Mouse (Mus musculus): ENCODE measurements at regions not wholly inside any gene's neighbourhood (a gene's known extent, or its start where the extent isn't known, plus 50 kb on each side); places are given as distances from the start of the nearest gene placed in this dataset.

DNA sequence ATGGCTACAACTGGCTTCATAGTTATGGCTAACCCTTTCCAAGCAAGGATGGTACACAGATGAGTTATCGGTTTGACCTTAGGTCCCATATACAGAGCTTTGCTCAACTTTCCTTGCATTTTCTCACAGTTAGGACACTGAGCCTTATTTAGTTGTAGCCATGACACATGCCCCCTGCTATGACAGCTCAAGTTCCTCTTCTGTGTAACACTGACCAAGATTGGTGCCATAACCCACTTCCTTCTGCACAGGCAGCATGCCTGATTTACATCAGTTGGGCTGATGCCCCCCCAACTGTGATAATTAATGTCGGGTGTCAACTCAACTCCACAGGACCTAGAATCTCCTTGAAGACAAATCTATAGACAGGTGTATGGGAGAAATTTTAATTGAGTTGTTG is 361.5 kb upstream of the Intu start:
- Histone ChIP-seq H3K4me3 (ENCODE audit: low read length) (no peak overlapping the region), H3K27me3 (ENCODE audit: control insufficient read depth, insufficient read depth, low read length) (no peaks in the 10 kb centered on the region), H3K9ac (ENCODE audit: low read length) (no peak overlapping the region), H3K9me3 (replicated peaks; ENCODE audit: control insufficient read depth, low read length) (no peaks in the 10 kb centered on the region), H3K36me3 (ENCODE audit: control insufficient read depth, insufficient read depth) (no peaks in the 10 kb centered on the region), H3K27ac (ENCODE audit: low read length) (no peak overlapping the region), H3K4me1 (ENCODE audit: control insufficient read depth, insufficient read depth, low read length) (no peaks in the 10 kb centered on the region), H3K4me2 (ENCODE audit: low read depth, low read length) (no peak overlapping the region)
- ATAC-seq (replicated peaks; ENCODE audit: extremely low read depth, insufficient read depth, low FRiP score), result no peak
- 79% methylated on average over 2 of the region's 2 CpGs for WGBS

GRCm38 (mm10) chr3:40179726-40180317 is 351.3 kb upstream of the Intu start:
- 58% methylated on average over 3 of the region's 3 CpGs for WGBS
- H3K9me3 ChIP-seq (replicated peaks; ENCODE audit: control insufficient read depth, low read length), result no peaks in the 10 kb centered on the region

DNA sequence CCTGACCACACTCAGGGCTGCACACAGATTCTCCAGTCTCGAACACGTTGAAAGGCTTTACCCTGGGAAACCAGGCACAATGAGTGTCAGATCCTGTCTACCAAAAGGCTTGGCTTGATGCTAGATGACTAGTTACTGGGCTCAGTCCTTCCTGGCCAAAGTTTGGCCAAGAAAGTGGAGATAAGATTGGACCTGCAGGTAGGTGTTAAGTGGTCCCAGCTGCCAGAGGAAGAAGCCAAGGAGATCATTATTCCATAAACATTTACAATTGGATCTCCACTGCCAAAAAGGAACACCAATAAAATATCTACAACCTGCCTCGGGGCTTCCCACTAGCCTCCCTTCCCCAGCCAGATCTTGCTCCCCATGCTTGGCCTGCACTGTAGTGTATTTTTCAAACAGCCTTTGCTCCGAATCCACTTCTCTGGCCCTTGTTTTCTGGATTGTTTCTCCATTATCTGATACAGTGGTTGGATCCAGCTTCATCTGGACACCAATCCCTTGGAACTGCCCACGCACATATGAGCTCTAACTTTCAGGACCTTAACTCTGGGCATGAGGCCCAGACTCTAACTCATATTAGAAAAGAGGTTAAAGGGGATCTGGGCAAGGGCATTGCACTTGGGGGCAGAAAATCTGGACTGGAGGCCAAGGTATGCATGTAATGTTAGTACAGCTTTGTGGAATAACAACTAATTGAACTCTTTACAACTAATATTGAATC is 345.3 kb upstream of the Intu start:
- H3K27ac ChIP-seq (ENCODE audit: low read length), result no peak overlapping the region
- no peaks in the 10 kb centered on the region for H3K36me3 ChIP-seq (ENCODE audit: control insufficient read depth, insufficient read depth)
- H3K9me3 ChIP-seq (replicated peaks; ENCODE audit: control insufficient read depth, low read length), result no peaks in the 10 kb centered on the region
- no peak overlapping the region for H3K4me3 ChIP-seq (ENCODE audit: low read length)
- H3K27me3 ChIP-seq (ENCODE audit: control insufficient read depth, insufficient read depth, low read length), result no peaks in the 10 kb centered on the region
- H3K4me2 ChIP-seq (ENCODE audit: low read depth, low read length), result no peak overlapping the region
- H3K4me1 ChIP-seq (ENCODE audit: control insufficient read depth, insufficient read depth, low read length), result no peaks in the 10 kb centered on the region
- no peak overlapping the region for H3K9ac ChIP-seq (ENCODE audit: low read length)
- ATAC-seq (replicated peaks; ENCODE audit: extremely low read depth, insufficient read depth, low FRiP score), result no peak
- 82% methylated on average over 5 of the region's 5 CpGs for WGBS

More at GRCm38 (mm10) chr3:40179726-40180317, 351.3 kb upstream of the Intu start:
- no peak overlapping the region for H3K9ac ChIP-seq (ENCODE audit: low read length)
- H3K4me2 ChIP-seq (ENCODE audit: low read depth, low read length), result no peak overlapping the region
- no peaks in the 10 kb centered on the region for H3K36me3 ChIP-seq (ENCODE audit: control insufficient read depth, insufficient read depth)
- ATAC-seq (replicated peaks; ENCODE audit: extremely low read depth, insufficient read depth, low FRiP score), result no peak
- no peaks in the 10 kb centered on the region for H3K27me3 ChIP-seq (ENCODE audit: control insufficient read depth, insufficient read depth, low read length)
- H3K4me3 ChIP-seq (ENCODE audit: low read length), result no peak overlapping the region
- H3K27ac ChIP-seq (ENCODE audit: low read length), result no peak overlapping the region
- no peaks in the 10 kb centered on the region for H3K4me1 ChIP-seq (ENCODE audit: control insufficient read depth, insufficient read depth, low read length)

DNA sequence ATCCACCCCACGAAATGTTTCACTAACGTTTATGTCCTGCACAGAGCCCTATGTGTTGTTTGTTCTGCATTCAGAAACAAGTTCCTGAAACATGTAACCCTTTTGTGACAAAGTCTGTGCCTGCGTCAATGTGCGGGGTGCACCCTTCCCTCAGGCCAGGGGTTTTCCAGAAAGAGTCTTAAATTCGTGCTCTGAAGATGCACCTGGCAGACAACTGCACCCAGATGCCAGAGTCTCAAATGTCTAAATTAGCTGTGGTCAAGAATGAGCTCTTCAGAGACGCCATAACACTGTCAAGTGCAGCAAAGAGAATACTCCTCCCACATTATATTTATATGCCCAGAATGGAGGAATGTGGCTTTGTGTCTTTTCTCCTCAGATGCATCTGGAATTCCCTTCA is 341.6 kb upstream of the Intu start:
- Histone ChIP-seq H3K4me1 (ENCODE audit: control insufficient read depth, insufficient read depth, low read length) (no peaks in the 10 kb centered on the region), H3K4me3 (ENCODE audit: low read length) (no peak overlapping the region), H3K27ac (ENCODE audit: low read length) (no peak overlapping the region), H3K36me3 (ENCODE audit: control insufficient read depth, insufficient read depth) (no peaks in the 10 kb centered on the region), H3K27me3 (ENCODE audit: control insufficient read depth, insufficient read depth, low read length) (no peaks in the 10 kb centered on the region), H3K9me3 (replicated peaks; ENCODE audit: control insufficient read depth, low read length) (no peaks in the 10 kb centered on the region), H3K4me2 (ENCODE audit: low read depth, low read length) (no peak overlapping the region), H3K9ac (ENCODE audit: low read length) (no peak overlapping the region)
- ATAC-seq (replicated peaks; ENCODE audit: extremely low read depth, insufficient read depth, low FRiP score), result no peak
- 77% methylated on average over 6 of the region's 6 CpGs for WGBS

DNA sequence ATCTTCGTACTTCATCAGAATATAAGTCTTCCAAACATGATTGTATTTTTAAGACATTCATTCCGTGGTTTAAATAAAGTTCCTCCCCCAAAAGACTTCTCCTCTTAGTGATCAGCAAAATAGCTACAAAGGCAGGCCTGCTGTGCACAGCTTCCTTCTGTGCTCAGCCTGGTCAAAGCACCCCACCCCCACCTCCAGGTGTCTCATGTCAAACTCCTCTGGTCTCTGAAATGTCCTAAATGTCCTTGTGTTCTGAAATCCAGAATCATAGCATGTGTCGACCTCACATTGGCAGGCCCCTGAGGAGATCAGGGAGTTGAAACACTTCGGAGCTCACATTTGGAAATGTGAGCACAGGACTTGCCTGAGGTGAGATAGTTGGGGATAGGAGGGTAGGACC is 341.1 kb upstream of the Intu start:
- ATAC-seq (replicated peaks; ENCODE audit: extremely low read depth, insufficient read depth, low FRiP score), result no peak
- WGBS, result 54% methylated on average over 4 of the region's 4 CpGs
- H3K27ac ChIP-seq (ENCODE audit: low read length), result no peak overlapping the region
- H3K27me3 ChIP-seq (ENCODE audit: control insufficient read depth, insufficient read depth, low read length), result no peaks in the 10 kb centered on the region
- no peak overlapping the region for H3K9ac ChIP-seq (ENCODE audit: low read length)
- H3K4me3 ChIP-seq (ENCODE audit: low read length), result no peak overlapping the region
- H3K9me3 ChIP-seq (replicated peaks; ENCODE audit: control insufficient read depth, low read length), result no peaks in the 10 kb centered on the region
- H3K36me3 ChIP-seq (ENCODE audit: control insufficient read depth, insufficient read depth), result no peaks in the 10 kb centered on the region
- H3K4me1 ChIP-seq (ENCODE audit: control insufficient read depth, insufficient read depth, low read length), result no peaks in the 10 kb centered on the region
- no peak overlapping the region for H3K4me2 ChIP-seq (ENCODE audit: low read depth, low read length)

DNA sequence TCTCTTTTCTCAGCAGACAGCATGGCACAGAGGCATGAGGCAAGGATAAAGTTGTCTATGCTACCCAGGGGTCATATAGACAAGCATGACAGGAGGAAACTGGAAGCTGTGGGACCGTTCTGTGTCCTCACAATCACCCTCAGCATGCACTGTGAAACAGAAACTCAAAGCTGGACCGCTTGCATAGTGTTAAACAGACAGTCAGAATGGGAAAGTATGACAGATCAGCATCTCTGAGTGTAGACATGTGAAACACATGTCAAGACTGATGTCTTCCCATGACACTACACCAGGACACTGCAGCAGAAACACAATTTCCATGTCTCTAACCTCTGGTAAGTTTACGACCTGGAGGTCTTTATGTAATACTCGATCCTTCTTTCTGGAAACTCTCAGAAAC is 330.9 kb upstream of the Intu start:
- no peak for ATAC-seq (replicated peaks; ENCODE audit: extremely low read depth, insufficient read depth, low FRiP score)
- Histone ChIP-seq H3K9me3 (replicated peaks; ENCODE audit: control insufficient read depth, low read length) (no peaks in the 10 kb centered on the region), H3K36me3 (ENCODE audit: control insufficient read depth, insufficient read depth) (no peaks in the 10 kb centered on the region), H3K4me2 (ENCODE audit: low read depth, low read length) (no peak overlapping the region), H3K27me3 (ENCODE audit: control insufficient read depth, insufficient read depth, low read length) (no peaks in the 10 kb centered on the region), H3K27ac (ENCODE audit: low read length) (no peak overlapping the region), H3K4me1 (ENCODE audit: control insufficient read depth, insufficient read depth, low read length) (no peaks in the 10 kb centered on the region), H3K9ac (ENCODE audit: low read length) (no peak overlapping the region), H3K4me3 (ENCODE audit: low read length) (no peak overlapping the region)
- 82% methylated on average over 4 of the region's 4 CpGs for WGBS

GRCm38 (mm10) chr3:40206326-40206725 is 324.8 kb upstream of the Intu start:
- no peak overlapping the region for H3K4me3 ChIP-seq (ENCODE audit: low read length)
- H3K9me3 ChIP-seq (replicated peaks; ENCODE audit: control insufficient read depth, low read length), result no peaks in the 10 kb centered on the region
- H3K9ac ChIP-seq (ENCODE audit: low read length), result no peak overlapping the region
- H3K4me1 ChIP-seq (ENCODE audit: control insufficient read depth, insufficient read depth, low read length), result no peaks in the 10 kb centered on the region
- H3K27me3 ChIP-seq (ENCODE audit: control insufficient read depth, insufficient read depth, low read length), result no peaks in the 10 kb centered on the region
- H3K27ac ChIP-seq (ENCODE audit: low read length), result no peak overlapping the region
- WGBS, result 76% methylated on average over 4 of the region's 4 CpGs
- H3K36me3 ChIP-seq (ENCODE audit: control insufficient read depth, insufficient read depth), result no peaks in the 10 kb centered on the region
- no peak overlapping the region for H3K4me2 ChIP-seq (ENCODE audit: low read depth, low read length)
- ATAC-seq (replicated peaks; ENCODE audit: extremely low read depth, insufficient read depth, low FRiP score), result no peak

DNA sequence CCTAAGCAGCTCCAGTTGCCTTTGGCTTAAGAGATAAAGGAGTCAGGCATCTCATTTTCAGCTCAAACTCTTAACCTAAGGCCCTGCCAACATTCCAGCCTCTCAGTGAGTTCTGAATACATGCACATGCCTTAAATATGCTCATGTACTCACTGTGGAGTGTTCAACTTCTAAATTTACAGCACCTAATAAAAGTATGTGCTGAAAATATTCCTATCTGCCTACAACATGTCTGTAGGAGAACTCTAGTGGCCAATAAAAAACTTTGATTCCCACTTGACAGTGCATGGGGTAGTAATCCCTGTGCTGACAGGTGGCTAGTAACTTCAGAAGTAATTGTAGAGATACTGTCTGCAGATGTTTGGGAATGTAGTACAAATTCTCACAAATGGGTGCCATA is 319.3 kb upstream of the Intu start:
- ATAC-seq (replicated peaks; ENCODE audit: extremely low read depth, insufficient read depth, low FRiP score), result peak; percentile 52
- no peaks in the 10 kb centered on the region for H3K27me3 ChIP-seq (ENCODE audit: control insufficient read depth, insufficient read depth, low read length)
- no peak overlapping the region for H3K27ac ChIP-seq (ENCODE audit: low read length)

DNA sequence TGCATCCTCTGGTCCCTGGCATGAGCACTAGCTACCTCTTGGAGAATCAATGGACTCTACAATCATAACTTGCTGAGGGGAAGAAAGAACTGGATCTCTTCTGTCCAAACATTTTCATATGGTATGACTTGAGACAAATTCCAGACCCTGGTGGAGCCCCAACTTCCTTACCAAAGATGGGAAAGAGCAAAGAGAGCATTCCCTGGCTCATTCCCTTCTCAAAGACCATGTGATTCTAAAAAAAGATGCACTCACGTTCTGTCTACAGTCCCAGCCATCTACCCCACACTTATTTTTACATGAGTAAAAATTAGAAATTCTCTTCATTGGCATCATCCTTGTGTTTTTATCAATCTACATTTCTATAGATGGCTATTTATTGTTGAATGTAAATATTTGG is 304.3 kb upstream of the Intu start:
- no peaks in the 10 kb centered on the region for H3K4me1 ChIP-seq (ENCODE audit: control insufficient read depth, insufficient read depth, low read length)
- no peak overlapping the region for H3K4me2 ChIP-seq (ENCODE audit: low read depth, low read length)
- no peaks in the 10 kb centered on the region for H3K27me3 ChIP-seq (ENCODE audit: control insufficient read depth, insufficient read depth, low read length)
- ATAC-seq (replicated peaks; ENCODE audit: extremely low read depth, insufficient read depth, low FRiP score), result no peak
- H3K9me3 ChIP-seq (replicated peaks; ENCODE audit: control insufficient read depth, low read length), result no peaks in the 10 kb centered on the region
- H3K4me3 ChIP-seq (ENCODE audit: low read length), result no peak overlapping the region
- H3K27ac ChIP-seq (ENCODE audit: low read length), result no peak overlapping the region
- no peaks in the 10 kb centered on the region for H3K36me3 ChIP-seq (ENCODE audit: control insufficient read depth, insufficient read depth)
- H3K9ac ChIP-seq (ENCODE audit: low read length), result no peak overlapping the region
- 46% methylated on average over 1 of the region's 1 CpGs for WGBS

More for the DNA sequence above, 319.3 kb upstream of the Intu start:
- no peaks in the 10 kb centered on the region for H3K4me1 ChIP-seq (ENCODE audit: control insufficient read depth, insufficient read depth, low read length)
- no peak overlapping the region for H3K4me3 ChIP-seq (ENCODE audit: low read length)
- no peak overlapping the region for H3K4me2 ChIP-seq (ENCODE audit: low read depth, low read length)
- H3K36me3 ChIP-seq (ENCODE audit: control insufficient read depth, insufficient read depth), result no peaks in the 10 kb centered on the region
- H3K9me3 ChIP-seq (replicated peaks; ENCODE audit: control insufficient read depth, low read length), result no peaks in the 10 kb centered on the region
- no peak overlapping the region for H3K9ac ChIP-seq (ENCODE audit: low read length)
